In the genomic region with DNA sequence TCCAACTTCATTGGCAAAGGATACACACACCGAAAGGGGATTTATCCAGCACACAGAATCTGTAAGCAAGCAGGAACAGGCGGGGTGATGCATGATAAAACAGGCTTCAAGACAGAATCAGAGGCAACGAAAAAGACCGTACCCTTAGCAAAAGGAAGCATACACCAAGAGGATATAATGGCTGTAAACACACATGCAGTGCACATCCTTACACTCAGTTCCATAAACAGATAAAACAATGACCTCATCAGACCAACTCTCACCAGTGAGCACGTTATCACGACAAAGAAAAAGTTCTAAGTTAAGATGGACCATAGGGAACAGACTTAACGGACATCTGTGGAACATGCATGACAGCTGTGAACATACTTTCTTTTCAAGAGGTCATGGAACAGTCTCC, we compare ENCODE assay signal across 17 mouse cellular contexts.
"Had no signal": no experiment of that assay in that cellular context is flagged by ENCODE, and none has a peak within 500 bp of the region (broad histone marks: within the 10 kb centered on the region; RNA-seq: fewer than 3 reads in every experiment).

No protein-coding gene starts in this region.

- DNase-seq: liver, embryonic 13.5 days; liver, postnatal 0 days; right cerebral cortex, postnatal 14 days; thymus, adult 2 months; thymus, postnatal 25 days; thymus, postnatal 4 days had no signal

- H3K27me3 ChIP-seq: liver, embryonic 13.5 days; liver, embryonic 15.5 days; lung, embryonic 15.5 days; megakaryocyte, embryonic 14.5 days; midbrain, embryonic 13.5 days; midbrain, embryonic 15.5 days; neural tube, embryonic 12.5 days; stomach, embryonic 15.5 days had no signal

- H3K4me2 ChIP-seq: liver, embryonic 11.5 days; liver, embryonic 13.5 days; liver, embryonic 15.5 days; lung, embryonic 15.5 days; midbrain, embryonic 11.5 days; midbrain, embryonic 13.5 days; midbrain, embryonic 15.5 days; neural tube, embryonic 12.5 days; stomach, embryonic 15.5 days had no signal

- H3K36me3 ChIP-seq: liver, embryonic 13.5 days; liver, embryonic 15.5 days; lung, embryonic 15.5 days; midbrain, embryonic 15.5 days; neural tube, embryonic 12.5 days; stomach, embryonic 15.5 days had no signal

- ATAC-seq: liver, postnatal 0 days; midbrain, embryonic 13.5 days; midbrain, embryonic 15.5 days had no signal

- H3K4me1 ChIP-seq: liver, embryonic 13.5 days; liver, embryonic 15.5 days; lung, embryonic 15.5 days; midbrain, embryonic 13.5 days; midbrain, embryonic 15.5 days; neural tube, embryonic 12.5 days; stomach, embryonic 15.5 days had no signal

- H3K9me3 ChIP-seq: liver, embryonic 13.5 days; liver, embryonic 15.5 days; lung, embryonic 15.5 days; megakaryocyte, embryonic 14.5 days; midbrain, embryonic 13.5 days; midbrain, embryonic 15.5 days; neural tube, embryonic 12.5 days; stomach, embryonic 15.5 days had no signal

- H3K27ac ChIP-seq: liver, embryonic 13.5 days; liver, embryonic 15.5 days; lung, embryonic 15.5 days; macrophage; midbrain, embryonic 13.5 days; midbrain, embryonic 15.5 days; neural tube, embryonic 12.5 days; stomach, embryonic 15.5 days; stomach, postnatal 0 days had no signal

- H3K4me3 ChIP-seq: liver, embryonic 13.5 days; liver, embryonic 15.5 days; lung, embryonic 15.5 days; megakaryocyte, embryonic 14.5 days; midbrain, embryonic 13.5 days; midbrain, embryonic 15.5 days; neural tube, embryonic 12.5 days; stomach, embryonic 15.5 days had no signal

- H3K9ac ChIP-seq: liver, embryonic 13.5 days; liver, embryonic 15.5 days; liver, postnatal 0 days; lung, embryonic 15.5 days; midbrain, embryonic 13.5 days; midbrain, embryonic 15.5 days; neural tube, embryonic 12.5 days; stomach, embryonic 15.5 days had no signal
